Mouse (Mus musculus) myocyte (in vitro differentiated cells): ENCODE measurements around the gene Prcd.

Source experiments
- CEBPB ChIP-seq: IDR thresholded peaks from 2 replicates; pipeline ENCODE4 v1.6.1; 2011; ENCODE audit warnings: mild to moderate bottlenecking, moderate library complexity; ENCODE audit not compliant: poor library complexity, insufficient read depth, severe bottlenecking
- E2F4 ChIP-seq: IDR thresholded peaks from one replicate; pipeline ENCODE4 v1.6.1; 2011; ENCODE audit warnings: mild to moderate bottlenecking, control low read depth, moderate library complexity; ENCODE audit not compliant: insufficient read depth
- MYOD1 ChIP-seq, 3 experiments: IDR thresholded peaks; one replicate each; pipeline ENCODE4 v1.6.1; 2011; ENCODE audit warnings: control low read depth in 2 of 3, low read depth in 2 of 3, mild to moderate bottlenecking in 2 of 3, moderate library complexity in 1 of 3; ENCODE audit not compliant: insufficient read length in 2 of 3, control insufficient read depth in 1 of 3
- MYOG ChIP-seq, 3 experiments: IDR thresholded peaks; one replicate each; pipeline ENCODE4 v1.6.1; 2011; ENCODE audit warnings: control low read depth in 2 of 3, low read depth in 2 of 3, mild to moderate bottlenecking in 2 of 3; ENCODE audit not compliant: insufficient read length in 2 of 3, control insufficient read depth in 1 of 3, insufficient read depth in 1 of 3
- POLR2A ChIP-seq: IDR thresholded peaks from one replicate; pipeline ENCODE4 v1.6.1; 2011; ENCODE audit warnings: low read depth, mild to moderate bottlenecking, control low read depth, moderate library complexity; ENCODE audit not compliant: insufficient read length
- POLR2AphosphoS2 ChIP-seq: IDR thresholded peaks from one replicate; pipeline ENCODE4 v1.6.1; 2011; ENCODE audit warnings: low read depth, control low read depth; ENCODE audit not compliant: insufficient read length
- TCF12 ChIP-seq: IDR thresholded peaks from one replicate; pipeline ENCODE4 v1.6.1; 2011; ENCODE audit warnings: mild to moderate bottlenecking, control low read depth; ENCODE audit not compliant: poor library complexity, insufficient read depth, severe bottlenecking

- TF ChIP-seq TCF12, result no peak
- TF ChIP-seq POLR2A, result no peak
- TF ChIP-seq CEBPB, result no peak
- no peak for TF ChIP-seq MYOD1 (IDR thresholded peaks at IDR 0.05; ENCODE audit: control insufficient read depth in 1 of 3, insufficient read length in 2 of 3, low read depth in 2 of 3)
- no peak for TF ChIP-seq POLR2AphosphoS2
- TF ChIP-seq E2F4, result no peak
- no peak for TF ChIP-seq MYOG (IDR thresholded peaks at IDR 0.05; ENCODE audit: control insufficient read depth in 1 of 3, insufficient read depth in 1 of 3, insufficient read length in 2 of 3, low read depth in 2 of 3)
Observed at GRCm38 (mm10) chr11:116645446-116646110, 7.8 kb upstream of the Prcd start.
